Mouse (Mus musculus): Measurements from ENCODE around the gene Setd4. TPM values are rescaled to one million over a fixed set of nuclear protein-coding genes. Genes with fewer than 3 reads are reported as not detected.
"Not testable (repeated sequence)": the region's sequence is repeated elsewhere in the genome, so short reads cannot be mapped to it uniquely, and the experiment has no call there.

Setd4 gene
- 1 to 10 TPM; 1.5 TPM for total RNA-seq (2021)

- intact Hi-C loops (cut with DNase I) = no loop called here
- peak; percentile 87 for DNase-seq (ENCODE audit: low spot score)
These were observed at the start of gene Setd4 for GRCm38 (mm10) chr16:93603439-93604212. Setd4 (minus strand) TSS chr16:93604063.

GRCm38 (mm10) chr16:93648441-93649183 is 44.7 kb upstream of the Setd4 start:
- intact Hi-C loops (cut with DNase I) = no loop called here
- no peak for DNase-seq (ENCODE audit: low spot score)

GRCm38 (mm10) chr16:93644006-93644405 is 40.1 kb upstream of the Setd4 start:
- intact Hi-C loops (cut with DNase I) = no loop called here
- DNase-seq (ENCODE audit: low spot score) = no peak

- intact Hi-C loops (cut with DNase I) = no loop called here
- DNase-seq (ENCODE audit: low spot score) = no peak
These were observed 24.0 kb upstream of the Setd4 start, which contains the start of gene Gm5678 for GRCm38 (mm10) chr16:93627761-93628400. Gm5678 (plus strand) TSS chr16:93628097.

- no peak for DNase-seq (ENCODE audit: low spot score)
- intact Hi-C loops (cut with DNase I) = no loop called here
These were observed 22.9 kb upstream of the Setd4 start for GRCm38 (mm10) chr16:93626745-93627144.

GRCm38 (mm10) chr16:93624671-93625070 is 20.8 kb upstream of the Setd4 start:
- intact Hi-C loops (cut with DNase I) = no loop called here
- no peak for DNase-seq (ENCODE audit: low spot score)

- DNase-seq (ENCODE audit: low spot score); intact Hi-C loops (cut with DNase I): not testable (repeated sequence)
These were observed 19.9 kb upstream of the Setd4 start for GRCm38 (mm10) chr16:93623759-93624158.

- DNase-seq (ENCODE audit: low spot score) = no peak
- intact Hi-C loops (cut with DNase I) = loop anchor here (10.0 kb wide), 1 partner anchor 150 kb away; no protein-coding TSS in a partner anchor
These were observed 11.4 kb upstream of the Setd4 start for GRCm38 (mm10) chr16:93615118-93615870.

GRCm38 (mm10) chr16:93610961-93611360 is 7.1 kb upstream of the Setd4 start:
- intact Hi-C loops (cut with DNase I) = loop anchor here (10.0 kb wide), 1 partner anchor 154 kb away; no protein-coding TSS in a partner anchor
- DNase-seq (ENCODE audit: low spot score) = no peak

GRCm38 (mm10) chr16:93609796-93610195 is 5.9 kb upstream of the Setd4 start:
- DNase-seq (ENCODE audit: low spot score) = no peak
- intact Hi-C loops (cut with DNase I) = loop anchor here (10.0 kb wide), 1 partner anchor 155 kb away; no protein-coding TSS in a partner anchor

GRCm38 (mm10) chr16:93608731-93609130 is 4.9 kb upstream of the Setd4 start:
- DNase-seq (ENCODE audit: low spot score) = no peak
- intact Hi-C loops (cut with DNase I) = no loop called here

- peak; percentile 72 for DNase-seq (ENCODE audit: low spot score)
- intact Hi-C loops (cut with DNase I) = no loop called here
These were observed 3.8 kb upstream of the Setd4 start for GRCm38 (mm10) chr16:93607669-93608101.

GRCm38 (mm10) chr16:93606146-93606545 is 2.3 kb upstream of the Setd4 start:
- DNase-seq (ENCODE audit: low spot score) = no peak
- intact Hi-C loops (cut with DNase I) = no loop called here

GRCm38 (mm10) chr16:93605553-93605952 is 1.7 kb upstream of the Setd4 start, which contains the start of gene Cbr1:
Cbr1 (plus strand) TSS chr16:93605853.
- no peak for DNase-seq (ENCODE audit: low spot score)
- intact Hi-C loops (cut with DNase I) = no loop called here

- no peak for DNase-seq (ENCODE audit: low spot score)
- intact Hi-C loops (cut with DNase I) = no loop called here
These were observed 662 bp upstream of the Setd4 start for GRCm38 (mm10) chr16:93604481-93604969.

GRCm38 (mm10) chr16:93599461-93599860 is 4.4 kb downstream of the Setd4 start:
- DNase-seq (ENCODE audit: low spot score) = no peak
- intact Hi-C loops (cut with DNase I) = no loop called here

- no peak for DNase-seq (ENCODE audit: low spot score)
- intact Hi-C loops (cut with DNase I) = no loop called here
These were observed 6.3 kb downstream of the Setd4 start for GRCm38 (mm10) chr16:93597551-93597950.

- intact Hi-C loops (cut with DNase I) = no loop called here
- no peak for DNase-seq (ENCODE audit: low spot score)
These were observed 7.1 kb downstream of the Setd4 start for GRCm38 (mm10) chr16:93596807-93597206.

- DNase-seq (ENCODE audit: low spot score) = no peak
- intact Hi-C loops (cut with DNase I) = no loop called here
These were observed 8.1 kb downstream of the Setd4 start for GRCm38 (mm10) chr16:93595766-93596165.

Measured in heart, postnatal 25 days (tissue).